Mouse (Mus musculus): Measurements from ENCODE around the gene Adgrd1. TPM values are rescaled to one million over a fixed set of nuclear protein-coding genes. Genes with fewer than 3 reads are reported as not detected.

Adgrd1 gene
- polyA plus RNA-seq, 1 experiment from 2014 or later, result not detected

DNA sequence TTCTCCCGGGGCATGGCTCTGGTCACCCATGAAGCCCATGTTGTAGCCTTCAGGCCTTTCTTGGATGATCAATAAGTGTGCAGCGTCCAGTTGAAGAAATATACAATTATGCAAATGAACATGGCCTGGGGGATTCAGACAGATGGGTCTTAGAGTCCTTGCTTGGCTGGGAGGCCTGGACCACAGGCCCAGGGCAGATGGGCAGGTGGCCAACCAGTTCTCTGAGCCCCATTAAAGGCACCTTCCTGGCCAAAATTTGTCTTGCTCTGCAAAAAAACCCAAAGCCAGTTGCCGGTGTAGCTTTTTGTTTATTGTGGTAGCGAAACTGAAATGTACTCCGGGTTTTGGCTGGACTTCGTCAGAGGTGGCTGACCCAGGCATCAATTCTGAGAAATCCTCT, 92.5 kb downstream of the Adgrd1 start:
- DNase-seq (ENCODE audit: low spot score) (no peak), ATAC-seq (replicated peaks; ENCODE audit: low FRiP score) (no peak)
- no peak overlapping the region for H3K4me2 ChIP-seq
- H3K36me3 ChIP-seq (ENCODE audit: control insufficient read depth, insufficient read depth, low read length), result no peaks in the 10 kb centered on the region
- no peak overlapping the region for H3K9ac ChIP-seq (ENCODE audit: low read depth, low read length)
- no peaks in the 10 kb centered on the region for H3K27me3 ChIP-seq (replicated peaks; ENCODE audit: control insufficient read depth, insufficient read depth, low read length)
- H3K9me3 ChIP-seq (ENCODE audit: control insufficient read depth, low read length), result no peaks in the 10 kb centered on the region
- H3K4me1 ChIP-seq (replicated peaks; ENCODE audit: control insufficient read depth, insufficient read depth, low read length), result no peaks in the 10 kb centered on the region
- no peak overlapping the region for H3K27ac ChIP-seq (ENCODE audit: low read depth, low read length)
- 82% methylated on average over 6 of the region's 6 CpGs for WGBS
- H3K4me3 ChIP-seq (ENCODE audit: low read depth, low read length), result no peak overlapping the region

DNA sequence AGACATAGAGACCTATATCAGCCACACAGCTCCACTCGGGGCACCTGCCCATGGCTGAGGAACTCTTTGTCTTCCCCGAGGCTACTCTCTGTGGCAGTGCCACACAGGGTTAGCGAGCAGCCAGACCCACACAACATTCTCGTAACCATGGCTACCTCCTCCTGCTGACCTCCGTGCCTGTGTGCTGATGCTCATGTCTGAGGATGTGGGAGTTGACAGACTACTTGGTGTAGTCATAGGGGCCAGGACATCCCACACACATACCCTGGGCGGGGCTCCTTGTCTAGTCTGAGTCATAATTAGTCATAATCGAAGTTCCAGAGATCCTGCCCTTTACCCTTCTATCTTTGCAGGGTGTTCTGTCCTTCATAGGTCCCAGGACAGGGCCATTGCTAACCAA, 93.5 kb downstream of the Adgrd1 start:
- ATAC-seq (replicated peaks; ENCODE audit: low FRiP score) (no peak), DNase-seq (ENCODE audit: low spot score) (no peak)
- no peaks in the 10 kb centered on the region for H3K4me1 ChIP-seq (replicated peaks; ENCODE audit: control insufficient read depth, insufficient read depth, low read length)
- H3K4me3 ChIP-seq (ENCODE audit: low read depth, low read length), result no peak overlapping the region
- 71% methylated on average over 7 of the region's 7 CpGs for WGBS
- no peaks in the 10 kb centered on the region for H3K9me3 ChIP-seq (ENCODE audit: control insufficient read depth, low read length)
- H3K36me3 ChIP-seq (ENCODE audit: control insufficient read depth, insufficient read depth, low read length), result no peaks in the 10 kb centered on the region
- H3K27me3 ChIP-seq (replicated peaks; ENCODE audit: control insufficient read depth, insufficient read depth, low read length), result no peaks in the 10 kb centered on the region
- H3K27ac ChIP-seq (ENCODE audit: low read depth, low read length), result no peak overlapping the region
- H3K4me2 ChIP-seq, result no peak overlapping the region
- H3K9ac ChIP-seq (ENCODE audit: low read depth, low read length), result no peak overlapping the region

DNA sequence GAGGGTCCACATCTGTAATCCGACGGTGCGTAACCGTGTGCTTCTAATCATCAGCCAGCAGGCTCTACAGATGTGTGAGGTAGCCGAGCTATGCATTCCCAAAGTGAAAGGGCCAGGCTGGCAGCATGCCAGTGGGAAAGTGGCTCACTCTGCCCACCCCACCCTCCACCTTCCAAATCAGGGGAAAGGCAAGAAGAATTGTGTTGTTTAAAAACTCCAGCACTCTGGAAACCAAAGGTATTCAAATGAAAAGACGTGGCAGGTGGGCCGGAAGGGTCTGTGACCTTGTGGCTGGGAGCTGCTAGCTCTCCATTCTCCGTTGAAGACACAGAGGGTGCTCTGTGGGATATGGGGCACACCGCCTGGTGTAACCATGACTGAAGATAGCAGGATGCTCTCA, 100.0 kb downstream of the Adgrd1 start:
- Histone ChIP-seq H3K9ac (ENCODE audit: low read depth, low read length) (no peak overlapping the region), H3K9me3 (ENCODE audit: control insufficient read depth, low read length) (no peaks in the 10 kb centered on the region), H3K36me3 (ENCODE audit: control insufficient read depth, insufficient read depth, low read length) (no peaks in the 10 kb centered on the region), H3K27me3 (replicated peaks; ENCODE audit: control insufficient read depth, insufficient read depth, low read length) (no peaks in the 10 kb centered on the region), H3K4me3 (ENCODE audit: low read depth, low read length) (no peak overlapping the region), H3K27ac (ENCODE audit: low read depth, low read length) (no peak overlapping the region), H3K4me1 (replicated peaks; ENCODE audit: control insufficient read depth, insufficient read depth, low read length) (no peaks in the 10 kb centered on the region), H3K4me2 (no peak overlapping the region)
- ATAC-seq (replicated peaks; ENCODE audit: low FRiP score) (no peak), DNase-seq (ENCODE audit: low spot score) (no peak)
- 78% methylated on average over 9 of the region's 9 CpGs for WGBS

DNA sequence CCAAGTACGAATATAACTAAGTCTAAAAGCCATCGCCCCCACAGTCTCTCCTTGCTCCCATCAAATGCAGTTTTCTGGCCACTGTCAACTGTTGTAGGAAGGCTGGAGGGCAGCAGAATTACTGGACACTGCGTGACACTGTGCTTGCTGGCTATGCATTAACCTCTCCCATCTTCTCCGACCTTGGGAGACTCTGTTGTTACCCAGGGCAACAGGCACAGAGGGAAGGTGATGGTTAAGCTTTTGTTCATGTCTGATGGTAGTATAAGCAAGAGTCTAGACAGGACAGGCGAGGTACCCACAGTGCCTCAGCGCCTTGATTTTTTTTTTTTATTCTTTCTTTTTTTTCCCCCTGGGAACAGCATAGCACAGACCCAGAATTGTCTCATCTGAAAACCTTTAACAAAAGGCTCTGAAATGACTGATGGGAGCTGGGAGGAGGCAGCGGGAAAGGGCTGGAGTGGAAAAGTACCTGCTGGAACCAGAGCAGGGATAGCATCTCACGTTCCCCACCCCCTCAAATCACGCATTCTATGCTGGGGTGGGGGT, 100.5 kb downstream of the Adgrd1 start:
- H3K27ac ChIP-seq (ENCODE audit: low read depth, low read length), result no peak overlapping the region
- H3K4me1 ChIP-seq (replicated peaks; ENCODE audit: control insufficient read depth, insufficient read depth, low read length), result no peaks in the 10 kb centered on the region
- H3K4me3 ChIP-seq (ENCODE audit: low read depth, low read length), result no peak overlapping the region
- H3K9me3 ChIP-seq (ENCODE audit: control insufficient read depth, low read length), result no peaks in the 10 kb centered on the region
- WGBS, result 69% methylated on average over 9 of the region's 9 CpGs
- ATAC-seq (replicated peaks; ENCODE audit: low FRiP score), result no peak
- H3K36me3 ChIP-seq (ENCODE audit: control insufficient read depth, insufficient read depth, low read length), result no peaks in the 10 kb centered on the region
- H3K9ac ChIP-seq (ENCODE audit: low read depth, low read length), result no peak overlapping the region
- no peak for DNase-seq (ENCODE audit: low spot score)
- no peaks in the 10 kb centered on the region for H3K27me3 ChIP-seq (replicated peaks; ENCODE audit: control insufficient read depth, insufficient read depth, low read length)
- H3K4me2 ChIP-seq, result no peak overlapping the region

DNA sequence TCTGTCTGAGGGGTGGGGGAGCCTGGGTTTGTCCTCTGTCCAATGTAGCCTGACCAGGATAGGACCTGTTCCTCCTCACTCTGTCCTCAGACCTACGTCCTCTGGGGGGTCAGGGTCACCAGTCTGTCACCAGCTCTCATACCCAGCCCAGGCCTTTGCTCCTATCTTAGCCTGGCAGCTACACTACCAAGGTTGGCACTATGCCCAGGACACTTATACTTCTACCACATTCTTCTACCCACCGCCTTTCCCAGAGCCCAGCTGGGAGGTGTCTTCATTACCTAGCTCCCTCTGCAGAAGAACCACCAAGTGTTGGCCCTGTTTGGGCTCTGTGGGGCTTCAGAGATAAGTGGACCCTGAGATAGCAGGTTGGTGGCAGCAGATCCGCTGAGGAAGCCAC, 103.6 kb downstream of the Adgrd1 start:
- no peaks in the 10 kb centered on the region for H3K36me3 ChIP-seq (ENCODE audit: control insufficient read depth, insufficient read depth, low read length)
- no peak overlapping the region for H3K27ac ChIP-seq (ENCODE audit: low read depth, low read length)
- no peaks in the 10 kb centered on the region for H3K4me1 ChIP-seq (replicated peaks; ENCODE audit: control insufficient read depth, insufficient read depth, low read length)
- no peak overlapping the region for H3K4me2 ChIP-seq
- ATAC-seq (replicated peaks; ENCODE audit: low FRiP score) (no peak), DNase-seq (ENCODE audit: low spot score) (no peak)
- no peak overlapping the region for H3K9ac ChIP-seq (ENCODE audit: low read depth, low read length)
- no peaks in the 10 kb centered on the region for H3K27me3 ChIP-seq (replicated peaks; ENCODE audit: control insufficient read depth, insufficient read depth, low read length)
- WGBS, result 60% methylated on average over 3 of the region's 3 CpGs
- no peaks in the 10 kb centered on the region for H3K9me3 ChIP-seq (ENCODE audit: control insufficient read depth, low read length)
- no peak overlapping the region for H3K4me3 ChIP-seq (ENCODE audit: low read depth, low read length)

DNA sequence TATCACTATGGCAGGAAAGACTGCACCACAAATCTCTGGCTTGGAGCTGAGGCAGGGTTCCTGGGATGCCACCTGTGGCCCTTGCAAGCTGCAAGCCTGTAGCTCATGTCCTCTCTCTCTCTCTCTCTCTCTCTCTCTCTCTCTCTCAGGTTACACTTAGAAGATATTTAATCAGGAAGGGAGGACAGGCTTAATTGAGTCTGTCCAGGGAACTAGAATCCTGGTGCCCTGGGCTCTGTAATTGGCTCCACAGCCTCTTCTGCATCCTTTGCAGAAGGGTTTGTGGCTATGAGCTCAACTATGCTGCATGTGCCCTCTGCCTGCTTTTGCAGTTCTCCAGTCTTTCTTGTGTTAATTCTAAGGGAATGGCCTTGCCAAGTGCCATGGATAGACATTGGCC, 111.7 kb downstream of the Adgrd1 start:
- no peak for DNase-seq (ENCODE audit: low spot score)
- Histone ChIP-seq H3K9ac (ENCODE audit: low read depth, low read length) (no peak overlapping the region), H3K4me1 (replicated peaks; ENCODE audit: control insufficient read depth, insufficient read depth, low read length) (no peaks in the 10 kb centered on the region), H3K27me3 (replicated peaks; ENCODE audit: control insufficient read depth, insufficient read depth, low read length) (no peaks in the 10 kb centered on the region), H3K9me3 (ENCODE audit: control insufficient read depth, low read length) (no peaks in the 10 kb centered on the region; the same call in 1 of the 2 replicates), H3K36me3 (ENCODE audit: control insufficient read depth, insufficient read depth, low read length) (no peaks in the 10 kb centered on the region), H3K4me3 (ENCODE audit: low read depth, low read length) (no peak overlapping the region), H3K4me2 (no peak overlapping the region), H3K27ac (ENCODE audit: low read depth, low read length) (no peak overlapping the region)
- no peak for ATAC-seq (replicated peaks; ENCODE audit: low FRiP score)

DNA sequence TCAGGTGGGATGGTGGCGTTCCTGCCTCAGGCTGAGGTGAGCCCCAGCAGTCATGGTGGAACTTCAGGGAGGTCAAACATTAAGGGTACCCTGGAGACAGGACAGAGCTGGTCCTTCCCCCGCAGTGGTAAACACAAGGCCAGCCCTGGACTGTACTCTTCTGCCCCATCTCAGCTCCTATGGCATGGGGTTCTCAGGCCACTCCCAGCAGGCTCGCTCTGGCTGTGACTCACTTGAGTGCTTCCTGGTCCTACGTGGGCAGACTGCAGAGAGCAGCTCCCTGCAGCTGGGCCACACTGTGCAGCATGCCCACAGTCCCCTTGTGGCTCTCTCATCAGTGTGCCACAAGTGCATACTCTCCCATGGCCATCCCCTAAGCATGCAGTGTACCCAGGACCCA, 112.3 kb downstream of the Adgrd1 start:
- Histone ChIP-seq H3K4me2 (no peak overlapping the region), H3K4me1 (replicated peaks; ENCODE audit: control insufficient read depth, insufficient read depth, low read length) (no peaks in the 10 kb centered on the region), H3K36me3 (ENCODE audit: control insufficient read depth, insufficient read depth, low read length) (no peaks in the 10 kb centered on the region), H3K27me3 (replicated peaks; ENCODE audit: control insufficient read depth, insufficient read depth, low read length) (no peaks in the 10 kb centered on the region), H3K9me3 (ENCODE audit: control insufficient read depth, low read length) (no peaks in the 10 kb centered on the region; the same call in 1 of the 2 replicates), H3K9ac (ENCODE audit: low read depth, low read length) (no peak overlapping the region), H3K27ac (ENCODE audit: low read depth, low read length) (no peak overlapping the region), H3K4me3 (ENCODE audit: low read depth, low read length) (no peak overlapping the region)
- 56% methylated on average over 4 of the region's 4 CpGs for WGBS
- DNase-seq (ENCODE audit: low spot score) (no peak), ATAC-seq (replicated peaks; ENCODE audit: low FRiP score) (no peak)

DNA sequence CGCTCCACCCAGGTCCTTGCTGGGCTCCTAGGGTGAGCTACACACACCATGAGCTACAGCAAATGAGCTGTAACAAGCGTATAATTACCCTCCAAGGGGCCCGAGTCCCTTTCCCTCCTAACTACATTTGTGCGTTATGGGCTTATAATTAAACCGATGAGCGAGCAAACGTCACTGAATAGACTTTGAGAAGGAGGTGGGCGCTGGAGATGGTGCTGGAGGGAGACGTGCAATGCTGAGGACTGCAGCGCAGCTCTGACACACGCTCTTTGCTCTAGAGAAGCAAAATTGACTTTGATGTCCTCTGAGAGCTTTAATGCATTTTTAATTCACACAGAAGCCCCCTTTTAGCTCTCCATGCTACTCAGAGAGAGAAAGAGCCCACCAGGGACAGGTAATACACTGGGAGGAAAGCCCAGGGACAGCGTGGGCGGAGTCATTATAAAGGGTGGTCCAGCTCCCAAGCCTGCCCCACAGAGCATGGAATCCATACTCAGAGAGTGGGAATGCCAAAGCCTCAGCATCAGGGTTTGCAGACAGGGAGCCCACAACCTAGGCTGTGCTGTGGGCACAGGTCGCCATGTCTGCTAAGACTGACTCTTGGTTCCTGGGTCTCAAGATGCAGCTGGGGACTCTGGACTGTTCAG, 115.0 kb downstream of the Adgrd1 start:
- Histone ChIP-seq H3K4me1 (replicated peaks; ENCODE audit: control insufficient read depth, insufficient read depth, low read length) (no peaks in the 10 kb centered on the region), H3K36me3 (ENCODE audit: control insufficient read depth, insufficient read depth, low read length) (no peaks in the 10 kb centered on the region), H3K4me3 (ENCODE audit: low read depth, low read length) (no peak overlapping the region), H3K4me2 (no peak overlapping the region), H3K27ac (ENCODE audit: low read depth, low read length) (no peak overlapping the region), H3K9ac (ENCODE audit: low read depth, low read length) (no peak overlapping the region), H3K27me3 (replicated peaks; ENCODE audit: control insufficient read depth, insufficient read depth, low read length) (no peaks in the 10 kb centered on the region), H3K9me3 (ENCODE audit: control insufficient read depth, low read length) (no peaks in the 10 kb centered on the region; the same call in 1 of the 2 replicates)
- DNase-seq (ENCODE audit: low spot score) (no peak), ATAC-seq (replicated peaks; ENCODE audit: low FRiP score) (no peak)
- WGBS, result 73% methylated on average over 14 of the region's 14 CpGs

DNA sequence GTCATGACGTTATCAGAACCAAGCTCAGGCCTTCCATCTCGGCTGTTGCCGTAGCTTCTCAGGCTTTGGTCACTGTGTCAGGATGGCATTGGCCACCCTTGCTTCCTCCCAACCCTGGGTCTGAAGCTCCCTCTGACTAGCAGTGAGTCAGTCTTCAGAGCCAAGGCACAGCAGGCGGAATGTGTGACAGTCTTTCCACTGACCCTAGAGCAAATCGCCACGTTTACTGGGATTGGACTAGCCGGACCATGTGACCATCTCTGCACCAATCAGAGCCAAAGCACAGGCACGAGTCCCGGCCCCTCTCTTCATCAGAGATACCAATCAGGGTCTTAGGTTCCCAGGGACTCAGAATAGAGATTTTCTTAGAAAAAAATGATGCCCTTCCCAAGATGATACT, 117.5 kb downstream of the Adgrd1 start:
- 46% methylated on average over 9 of the region's 9 CpGs for WGBS
- Histone ChIP-seq H3K27ac (ENCODE audit: low read depth, low read length) (no peak overlapping the region), H3K9ac (ENCODE audit: low read depth, low read length) (no peak overlapping the region), H3K4me1 (replicated peaks; ENCODE audit: control insufficient read depth, insufficient read depth, low read length) (no peaks in the 10 kb centered on the region), H3K9me3 (ENCODE audit: control insufficient read depth, low read length) (no peaks in the 10 kb centered on the region), H3K27me3 (replicated peaks; ENCODE audit: control insufficient read depth, insufficient read depth, low read length) (no peaks in the 10 kb centered on the region), H3K4me2 (no peak overlapping the region), H3K4me3 (ENCODE audit: low read depth, low read length) (no peak overlapping the region), H3K36me3 (ENCODE audit: control insufficient read depth, insufficient read depth, low read length) (no peaks in the 10 kb centered on the region)
- no peak for ATAC-seq (replicated peaks; ENCODE audit: low FRiP score)
- no peak for DNase-seq (ENCODE audit: low spot score)
